Mouse (Mus musculus): ENCODE measurements around the gene Prokr1. TPM values are rescaled to one million over a fixed set of nuclear protein-coding genes. Genes with fewer than 3 reads are reported as not detected.
"Not testable (repeated sequence)": the region's sequence is repeated elsewhere in the genome, so short reads cannot be mapped to it uniquely, and the experiment has no call there.

Gene Prokr1
- polyA plus RNA-seq, 1 experiment from 2014 or later, result 0.75 TPM

DNA sequence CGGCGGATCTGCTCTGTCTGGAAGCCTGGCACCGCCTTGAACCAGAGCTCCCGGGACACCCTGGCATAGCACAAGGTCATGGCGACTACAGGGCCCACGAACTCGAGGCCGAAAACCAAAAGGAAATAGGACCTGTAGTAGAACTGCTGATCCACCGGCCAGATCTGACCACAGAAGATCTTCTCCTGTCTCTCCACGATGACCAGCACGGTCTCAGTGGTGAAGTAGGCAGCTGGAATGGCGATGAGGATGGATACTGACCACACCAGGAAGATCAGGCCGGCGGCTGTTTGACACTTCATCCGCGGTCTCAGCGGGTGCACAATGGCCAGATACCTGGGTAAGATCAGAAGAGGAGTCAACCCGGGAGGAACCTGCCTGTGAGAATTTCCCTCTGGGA lies 9.0 kb downstream of the Prokr1 start:
- H3K27ac ChIP-seq (replicated peaks; ENCODE audit: low read depth, low read length), result no peak overlapping the region
- H3K36me3 ChIP-seq (ENCODE audit: control insufficient read depth, insufficient read depth, low read length), result no peaks in the 10 kb centered on the region
- H3K4me2 ChIP-seq (ENCODE audit: low read depth, severe bottlenecking), result no peak overlapping the region
- no peak overlapping the region for H3K4me3 ChIP-seq (ENCODE audit: low read depth, low read length)
- no peaks in the 10 kb centered on the region for H3K4me1 ChIP-seq (ENCODE audit: control insufficient read depth, insufficient read depth, low read length)
- no peak for DNase-seq (ENCODE audit: low spot score)
- H3K9me3 ChIP-seq (ENCODE audit: control insufficient read depth, low read length), result no peaks in the 10 kb centered on the region
- WGBS, result 87% methylated on average over 18 of the region's 18 CpGs
- ATAC-seq (ENCODE audit: insufficient number of reproducible peaks, low FRiP score, low TSS enrichment, low read depth), result no peak
- H3K27me3 ChIP-seq (ENCODE audit: control insufficient read depth, insufficient read depth, low read length), result no peaks in the 10 kb centered on the region
- no peak overlapping the region for H3K9ac ChIP-seq (ENCODE audit: low read length)

DNA sequence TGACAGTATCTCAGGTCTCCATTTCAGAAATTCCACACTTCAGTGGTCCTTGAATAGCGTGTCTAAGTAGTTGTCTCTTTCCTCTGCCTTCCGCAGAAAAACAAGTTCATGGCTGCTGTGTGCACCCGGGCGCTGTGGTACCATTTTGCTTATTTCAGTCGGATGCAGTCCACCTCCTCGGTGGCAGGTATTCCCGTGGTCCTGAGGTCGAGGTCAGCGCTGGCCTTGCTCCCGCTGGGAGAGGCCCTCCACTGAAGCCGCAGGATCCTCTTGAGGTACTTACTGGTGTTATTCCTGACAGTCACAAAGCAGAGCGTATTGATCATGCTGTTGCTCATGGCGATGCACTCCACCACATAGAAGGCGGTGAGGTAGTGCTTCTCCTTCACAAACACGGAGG lies 9.5 kb downstream of the Prokr1 start:
- DNase-seq (ENCODE audit: low spot score), result no peak
- Histone ChIP-seq H3K36me3 (ENCODE audit: control insufficient read depth, insufficient read depth, low read length) (no peaks in the 10 kb centered on the region), H3K27ac (replicated peaks; ENCODE audit: low read depth, low read length) (no peak overlapping the region), H3K9ac (ENCODE audit: low read length) (no peak overlapping the region), H3K9me3 (ENCODE audit: control insufficient read depth, low read length) (no peaks in the 10 kb centered on the region), H3K4me3 (ENCODE audit: low read depth, low read length) (no peak overlapping the region), H3K4me2 (ENCODE audit: low read depth, severe bottlenecking) (no peak overlapping the region), H3K27me3 (ENCODE audit: control insufficient read depth, insufficient read depth, low read length) (no peaks in the 10 kb centered on the region), H3K4me1 (ENCODE audit: control insufficient read depth, insufficient read depth, low read length) (no peaks in the 10 kb centered on the region)
- WGBS, result 87% methylated on average over 15 of the region's 15 CpGs
- ATAC-seq (ENCODE audit: insufficient number of reproducible peaks, low FRiP score, low TSS enrichment, low read depth), result no peak

DNA sequence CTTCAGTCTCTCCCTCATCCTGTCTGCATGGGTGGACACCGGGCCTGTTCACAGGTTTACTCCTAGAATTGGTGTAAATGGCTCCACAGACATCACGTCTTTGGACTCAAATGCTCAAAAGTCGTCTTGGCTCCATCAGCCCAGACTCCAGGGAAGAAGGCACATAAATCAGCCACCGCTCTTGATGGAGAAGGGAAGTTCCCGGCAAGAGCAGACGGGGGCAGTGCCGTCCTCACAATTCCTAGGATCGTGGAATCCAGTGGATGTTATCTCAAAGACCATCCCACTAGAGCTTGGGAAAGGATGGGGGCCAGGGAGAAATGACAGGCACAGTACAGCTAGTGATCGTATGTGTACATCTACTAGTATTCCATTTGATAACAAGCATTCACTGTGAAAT lies 12.3 kb downstream of the Prokr1 start:
- no peak overlapping the region for H3K4me2 ChIP-seq (ENCODE audit: low read depth, severe bottlenecking)
- WGBS, result 33% methylated on average over 9 of the region's 9 CpGs
- DNase-seq (ENCODE audit: low spot score), result no peak
- no peak overlapping the region for H3K27ac ChIP-seq (replicated peaks; ENCODE audit: low read depth, low read length)
- H3K27me3 ChIP-seq (ENCODE audit: control insufficient read depth, insufficient read depth, low read length), result no peaks in the 10 kb centered on the region
- ATAC-seq (ENCODE audit: insufficient number of reproducible peaks, low FRiP score, low TSS enrichment, low read depth), result no peak
- no peak overlapping the region for H3K9ac ChIP-seq (ENCODE audit: low read length)
- H3K36me3 ChIP-seq (ENCODE audit: control insufficient read depth, insufficient read depth, low read length), result no peaks in the 10 kb centered on the region
- H3K9me3 ChIP-seq (ENCODE audit: control insufficient read depth, low read length), result no peaks in the 10 kb centered on the region
- no peak overlapping the region for H3K4me3 ChIP-seq (ENCODE audit: low read depth, low read length)
- H3K4me1 ChIP-seq (ENCODE audit: control insufficient read depth, insufficient read depth, low read length), result no peaks in the 10 kb centered on the region

DNA sequence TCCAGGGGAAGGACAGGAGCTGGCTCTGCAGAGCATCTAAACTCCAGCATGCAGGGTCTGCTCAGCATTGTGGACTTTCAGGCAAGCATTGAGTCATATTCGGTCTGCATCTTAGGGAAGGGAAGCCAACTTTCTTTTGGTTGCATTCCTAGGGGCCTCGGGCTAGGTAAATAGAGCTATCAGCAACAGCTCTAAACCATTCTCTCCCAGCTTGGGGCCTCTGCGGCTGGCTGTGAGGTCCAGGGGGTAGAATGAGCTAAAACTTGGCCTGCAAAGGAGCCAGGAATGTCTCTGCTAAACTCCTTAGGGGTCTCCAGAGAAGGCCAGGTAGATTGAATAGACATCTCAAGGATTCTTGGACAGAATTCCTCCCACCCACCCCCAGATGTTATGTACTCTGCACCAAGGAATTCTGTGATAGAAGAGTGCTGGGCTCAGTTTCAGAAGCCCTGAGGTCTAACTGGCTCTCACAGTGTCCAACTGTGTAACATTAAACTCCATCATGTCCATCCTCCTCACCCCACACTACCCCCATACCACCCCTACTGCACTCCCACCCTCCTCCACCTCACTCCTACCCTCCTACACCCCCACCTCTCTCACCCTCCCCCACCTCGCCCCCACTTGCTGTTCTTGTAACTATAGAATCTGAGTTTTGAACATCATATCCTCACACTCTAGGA lies 13.8 kb downstream of the Prokr1 start:
- no peaks in the 10 kb centered on the region for H3K27me3 ChIP-seq (ENCODE audit: control insufficient read depth, insufficient read depth, low read length)
- no peak overlapping the region for H3K4me2 ChIP-seq (ENCODE audit: low read depth, severe bottlenecking)
- no peak for ATAC-seq (ENCODE audit: insufficient number of reproducible peaks, low FRiP score, low TSS enrichment, low read depth)
- DNase-seq (ENCODE audit: low spot score), result no peak
- no peaks in the 10 kb centered on the region for H3K36me3 ChIP-seq (ENCODE audit: control insufficient read depth, insufficient read depth, low read length)
- H3K27ac ChIP-seq (replicated peaks; ENCODE audit: low read depth, low read length), result no peak overlapping the region
- H3K4me1 ChIP-seq (ENCODE audit: control insufficient read depth, insufficient read depth, low read length), result no peaks in the 10 kb centered on the region
- H3K9ac ChIP-seq (ENCODE audit: low read length), result no peak overlapping the region
- 39% methylated on average over 4 of the region's 4 CpGs for WGBS
- no peaks in the 10 kb centered on the region for H3K9me3 ChIP-seq (ENCODE audit: control insufficient read depth, low read length)
- H3K4me3 ChIP-seq (ENCODE audit: low read depth, low read length), result no peak overlapping the region

DNA sequence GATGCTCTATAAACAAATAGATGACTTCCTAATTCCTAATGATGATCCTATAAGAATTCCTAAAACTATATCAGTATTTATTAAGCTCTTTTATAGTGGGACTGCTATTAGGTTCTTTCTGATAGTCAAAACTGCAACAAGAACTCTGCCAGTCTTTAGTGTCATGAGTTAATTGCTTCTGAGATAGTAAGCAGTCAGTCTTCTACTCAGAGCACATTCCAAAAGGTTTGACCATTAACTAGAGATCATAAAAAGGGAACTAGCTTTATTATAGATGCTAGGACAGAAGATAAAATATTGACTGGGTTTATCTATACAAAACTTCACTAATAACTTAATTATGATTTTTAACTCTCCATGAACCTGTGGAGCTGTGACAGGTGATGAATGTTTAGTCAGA lies 18.7 kb downstream of the Prokr1 start:
- not testable (repeated sequence) for ATAC-seq (ENCODE audit: insufficient number of reproducible peaks, low FRiP score, low TSS enrichment, low read depth); DNase-seq (ENCODE audit: low spot score); H3K4me2 ChIP-seq (ENCODE audit: low read depth, severe bottlenecking); H3K36me3 ChIP-seq (ENCODE audit: control insufficient read depth, insufficient read depth, low read length); H3K9ac ChIP-seq (ENCODE audit: low read length); H3K4me1 ChIP-seq (ENCODE audit: control insufficient read depth, insufficient read depth, low read length); H3K4me3 ChIP-seq (ENCODE audit: low read depth, low read length); H3K9me3 ChIP-seq (ENCODE audit: control insufficient read depth, low read length); H3K27ac ChIP-seq (replicated peaks; ENCODE audit: low read depth, low read length); H3K27me3 ChIP-seq (ENCODE audit: control insufficient read depth, insufficient read depth, low read length)

DNA sequence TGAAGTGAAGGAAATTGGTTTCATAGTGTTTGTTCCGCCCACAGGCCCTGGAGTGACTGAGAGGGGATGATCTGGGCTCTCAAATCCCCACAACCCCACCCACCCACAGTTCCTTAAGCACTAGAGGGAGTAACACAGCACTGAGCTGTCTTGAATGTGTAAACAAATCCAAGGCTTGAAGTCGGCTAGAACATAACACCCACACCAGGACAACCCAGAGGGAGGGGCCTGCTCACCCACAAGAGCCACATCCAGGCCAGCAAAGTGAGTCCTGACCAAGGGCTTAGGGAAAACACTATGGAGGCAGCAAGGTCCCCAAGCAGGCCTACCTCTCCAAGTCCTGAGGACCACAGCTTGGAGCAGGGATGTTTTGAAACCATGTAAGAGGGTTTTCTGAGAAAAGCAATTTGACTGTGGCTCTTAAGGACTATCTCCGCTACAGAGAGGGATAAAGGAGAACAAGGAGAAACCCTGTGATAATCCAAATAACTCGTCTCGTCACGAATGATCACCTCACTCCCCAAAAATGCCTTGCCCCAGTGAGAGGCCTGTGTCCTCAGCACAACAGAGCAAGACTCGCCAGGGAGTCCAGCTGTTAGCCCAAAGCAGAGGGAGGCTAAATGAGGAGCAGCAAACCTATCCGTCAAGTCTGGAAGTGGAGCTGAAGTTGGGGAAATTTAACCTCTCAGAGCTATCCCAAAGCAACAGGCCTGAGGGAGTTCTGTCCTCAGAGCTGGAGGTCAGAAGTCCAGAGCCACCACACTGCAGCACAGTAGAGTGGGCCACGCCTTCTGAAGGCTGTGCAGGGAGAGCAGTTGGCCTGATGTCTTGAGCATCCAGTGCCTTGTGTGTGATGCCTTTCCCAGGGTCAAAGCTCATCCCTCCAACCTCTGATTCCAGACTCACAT lies 22.6 kb downstream of the Prokr1 start:
- no peaks in the 10 kb centered on the region for H3K27me3 ChIP-seq (ENCODE audit: control insufficient read depth, insufficient read depth, low read length)
- no peak for DNase-seq (ENCODE audit: low spot score)

DNA sequence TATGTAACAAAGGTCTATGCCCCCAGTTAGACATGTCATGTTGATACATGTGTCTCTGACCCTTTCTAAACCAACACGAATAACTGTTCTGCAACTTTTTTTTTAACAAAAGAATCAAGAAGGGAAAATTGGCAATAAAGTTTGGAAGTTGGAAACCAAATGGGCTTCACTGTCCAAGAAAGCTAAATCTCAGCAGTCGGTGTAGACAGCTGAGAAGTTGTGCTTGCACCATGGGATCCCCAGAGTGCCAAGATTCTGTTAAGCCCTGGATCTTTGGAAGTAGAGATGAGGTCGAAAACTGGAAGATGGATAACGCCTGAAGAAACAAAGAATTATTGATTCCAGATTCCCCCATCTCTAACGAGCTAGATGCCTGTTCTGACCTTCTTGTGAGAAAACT lies 25.4 kb downstream of the Prokr1 start:
- Histone ChIP-seq H3K9ac (ENCODE audit: low read length) (no peak overlapping the region), H3K4me2 (ENCODE audit: low read depth, severe bottlenecking) (no peak overlapping the region), H3K27ac (replicated peaks; ENCODE audit: low read depth, low read length) (no peak overlapping the region), H3K4me3 (ENCODE audit: low read depth, low read length) (no peak overlapping the region), H3K4me1 (ENCODE audit: control insufficient read depth, insufficient read depth, low read length) (no peaks in the 10 kb centered on the region), H3K9me3 (ENCODE audit: control insufficient read depth, low read length) (no peaks in the 10 kb centered on the region), H3K27me3 (ENCODE audit: control insufficient read depth, insufficient read depth, low read length) (no peaks in the 10 kb centered on the region), H3K36me3 (ENCODE audit: control insufficient read depth, insufficient read depth, low read length) (no peaks in the 10 kb centered on the region)
- no peak for DNase-seq (ENCODE audit: low spot score)
- WGBS, result 67% methylated on average over 5 of the region's 5 CpGs
- no peak for ATAC-seq (ENCODE audit: insufficient number of reproducible peaks, low FRiP score, low TSS enrichment, low read depth)

More for the DNA sequence above, 22.6 kb downstream of the Prokr1 start:
- H3K4me3 ChIP-seq (ENCODE audit: low read depth, low read length), result no peak overlapping the region
- no peak overlapping the region for H3K27ac ChIP-seq (replicated peaks; ENCODE audit: low read depth, low read length)
- no peaks in the 10 kb centered on the region for H3K4me1 ChIP-seq (ENCODE audit: control insufficient read depth, insufficient read depth, low read length)
- no peaks in the 10 kb centered on the region for H3K9me3 ChIP-seq (ENCODE audit: control insufficient read depth, low read length)
- no peak for ATAC-seq (ENCODE audit: insufficient number of reproducible peaks, low FRiP score, low TSS enrichment, low read depth)
- no peaks in the 10 kb centered on the region for H3K36me3 ChIP-seq (ENCODE audit: control insufficient read depth, insufficient read depth, low read length)
- no peak overlapping the region for H3K9ac ChIP-seq (ENCODE audit: low read length)
- 58% methylated on average over 9 of the region's 9 CpGs for WGBS
- H3K4me2 ChIP-seq (ENCODE audit: low read depth, severe bottlenecking), result no peak overlapping the region

DNA sequence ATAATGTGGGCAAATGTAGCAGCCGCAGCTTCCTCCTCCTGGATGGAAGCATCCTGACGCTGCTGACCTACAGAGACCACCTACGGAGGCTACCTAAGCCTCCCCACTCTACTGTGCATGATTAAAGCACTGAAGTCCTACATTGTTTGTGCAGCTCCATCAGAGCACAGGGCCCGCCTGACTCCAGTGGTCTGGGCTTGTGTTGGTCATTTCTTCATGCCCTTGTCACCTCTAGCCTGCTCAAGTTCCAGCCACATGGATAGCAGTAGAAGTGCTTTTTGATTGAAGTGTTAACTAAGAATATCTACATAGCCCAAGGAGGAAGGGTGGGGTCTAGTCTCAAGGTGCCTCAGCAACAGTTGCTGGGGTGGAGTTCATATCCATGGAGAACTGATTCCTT lies 26.2 kb downstream of the Prokr1 start:
- Histone ChIP-seq H3K9ac (ENCODE audit: low read length) (no peak overlapping the region), H3K4me1 (ENCODE audit: control insufficient read depth, insufficient read depth, low read length) (no peaks in the 10 kb centered on the region), H3K27me3 (ENCODE audit: control insufficient read depth, insufficient read depth, low read length) (no peaks in the 10 kb centered on the region), H3K4me2 (ENCODE audit: low read depth, severe bottlenecking) (no peak overlapping the region), H3K27ac (replicated peaks; ENCODE audit: low read depth, low read length) (no peak overlapping the region), H3K4me3 (ENCODE audit: low read depth, low read length) (no peak overlapping the region), H3K36me3 (ENCODE audit: control insufficient read depth, insufficient read depth, low read length) (no peaks in the 10 kb centered on the region), H3K9me3 (ENCODE audit: control insufficient read depth, low read length) (no peaks in the 10 kb centered on the region)
- DNase-seq (ENCODE audit: low spot score) (no peak), ATAC-seq (ENCODE audit: insufficient number of reproducible peaks, low FRiP score, low TSS enrichment, low read depth) (no peak)
- 92% methylated on average over 4 of the region's 4 CpGs for WGBS

All from limb, embryonic 11.5 days (tissue).